Mouse (Mus musculus) naive thymus-derived CD4-positive, alpha-beta T cell, adult 2 months (primary cell): ENCODE measurements around the gene Cdx2.

Experiments
- DNase-seq: peaks from one replicate; pipeline ENCODE4 v3.0.0-alpha.2; 2011; ENCODE audit warnings: low read depth

The Cdx2 gene

GRCm38 (mm10) chr5:147260189-147260588 is 46.9 kb downstream of the Cdx2 start:
- DNase-seq: no peak
